Mouse (Mus musculus): Measurements from ENCODE around the gene Hcrtr2.
A peak's percentile ranks its signal among the peaks of the same experiment; 100 is the strongest.

Gene Hcrtr2

DNA sequence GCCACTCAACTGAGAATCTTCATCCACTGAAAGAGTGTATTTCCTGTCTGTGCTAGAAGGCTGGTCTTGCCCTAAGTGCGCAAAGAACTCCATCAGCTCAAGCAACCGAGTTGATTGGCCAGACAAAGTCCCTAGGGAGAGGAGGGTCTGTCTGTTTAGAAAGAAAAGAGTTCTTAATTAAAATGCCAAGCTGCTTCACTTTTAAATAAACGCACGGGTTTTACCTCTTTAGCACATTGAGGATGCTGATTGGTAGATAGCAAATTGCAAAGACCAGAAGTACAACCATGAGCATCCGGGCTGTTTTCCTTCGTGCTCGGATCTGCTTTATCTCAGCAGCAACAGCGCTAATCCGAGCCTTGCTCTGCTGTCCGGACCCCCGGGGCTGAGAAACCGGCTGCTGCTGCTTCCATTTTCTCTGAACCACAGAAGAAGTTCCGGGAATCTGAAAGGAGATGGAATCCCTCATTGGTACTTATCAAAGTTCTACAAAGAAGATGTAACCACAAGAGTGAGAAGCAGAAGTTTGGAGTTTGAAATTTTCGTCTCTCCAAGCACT is 87.6 kb downstream of the Hcrtr2 start:
- DNase-seq (ENCODE audit: low spot score) = peak; percentile 71

DNA sequence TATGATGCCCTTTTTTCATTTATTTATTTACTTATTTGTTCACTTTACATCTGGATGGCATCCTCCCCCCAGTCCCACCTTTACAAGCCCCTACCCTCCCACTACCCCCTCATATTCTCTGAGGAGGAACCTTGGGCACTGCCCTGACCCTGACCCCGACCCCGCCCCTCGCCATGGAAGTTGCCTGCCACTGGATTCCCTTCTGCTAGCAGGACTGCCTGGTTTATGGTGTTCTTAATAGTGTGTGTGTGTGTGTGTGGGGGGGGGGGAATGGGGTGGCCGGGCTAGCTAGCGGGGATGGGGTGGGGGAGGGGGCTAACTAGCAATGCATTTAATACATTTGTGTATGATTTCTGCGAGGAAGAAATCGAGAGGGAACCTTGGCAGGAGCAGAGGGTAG is 88.8 kb downstream of the Hcrtr2 start:
- DNase-seq (ENCODE audit: low spot score) = peak; percentile 24

DNA sequence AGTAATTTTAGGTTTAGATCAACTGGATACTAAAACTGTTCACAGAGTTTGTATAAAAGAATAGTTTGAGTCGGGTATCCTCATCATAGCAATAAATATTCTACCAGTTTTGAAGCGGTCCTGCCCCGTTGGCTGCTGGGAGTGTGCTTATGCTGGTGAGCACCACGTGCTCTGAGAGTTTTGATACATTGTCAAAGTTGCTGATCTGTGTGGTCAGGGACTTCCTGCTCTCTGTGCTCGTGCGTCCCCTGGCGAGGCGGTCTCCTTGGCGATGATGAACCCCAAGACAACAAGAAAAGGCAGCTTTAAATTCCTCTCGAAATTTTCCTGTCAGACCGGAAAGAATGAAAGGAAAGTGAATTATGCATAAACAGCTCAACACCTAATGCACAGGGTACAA is 93.3 kb downstream of the Hcrtr2 start:
- no peak for DNase-seq (ENCODE audit: low spot score)

GRCm38 (mm10) chr9:76217178-76217975 is 106.3 kb downstream of the Hcrtr2 start:
- DNase-seq (ENCODE audit: low spot score) = no peak

DNA sequence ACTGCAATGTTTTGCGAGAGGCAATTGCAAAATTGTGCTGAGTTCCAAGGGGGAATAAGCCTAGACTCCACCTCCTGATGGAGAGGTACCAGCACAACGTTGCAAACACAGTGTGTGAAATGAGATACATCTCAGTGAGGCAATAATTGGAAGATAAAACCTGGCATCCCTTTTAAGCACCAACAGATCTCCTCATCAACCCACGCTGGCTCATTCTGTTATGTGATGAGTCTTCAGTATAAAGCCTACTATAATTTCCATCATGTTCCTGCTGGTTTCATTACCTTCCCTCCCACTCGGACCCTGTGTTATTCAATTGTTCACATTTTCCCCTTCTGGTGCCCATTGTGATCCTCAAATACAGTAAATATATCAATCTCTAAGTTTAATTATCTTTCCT is 109.0 kb downstream of the Hcrtr2 start:
- no peak for DNase-seq (ENCODE audit: low spot score)

DNA sequence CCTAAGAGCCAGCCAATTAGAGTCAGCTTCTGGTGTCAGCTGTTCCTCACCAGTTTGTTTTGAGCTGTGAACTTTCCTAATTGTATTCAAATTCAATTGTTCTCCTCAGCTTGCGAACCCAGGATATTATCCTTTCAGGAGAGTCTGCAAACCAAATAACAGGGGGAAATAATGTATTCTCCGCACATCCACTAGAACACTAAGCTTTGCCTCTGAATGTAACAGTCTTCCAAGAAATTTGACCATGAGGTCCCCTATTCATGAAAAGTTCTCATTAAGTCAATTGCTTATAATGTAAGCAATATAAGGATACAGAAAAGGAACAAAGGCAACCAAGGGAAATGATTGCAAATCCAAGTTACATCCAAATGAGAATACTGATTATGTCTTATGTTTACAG is 110.1 kb downstream of the Hcrtr2 start, which contains the start of gene Gfral:
TSS of gene Gfral (minus strand) at position 101 of the 400 bp plus-strand sequence.
- no peak for DNase-seq (ENCODE audit: low spot score)

GRCm38 (mm10) chr9:76196917-76197316 is 126.7 kb downstream of the Hcrtr2 start:
- DNase-seq (ENCODE audit: low spot score) = no peak

DNA sequence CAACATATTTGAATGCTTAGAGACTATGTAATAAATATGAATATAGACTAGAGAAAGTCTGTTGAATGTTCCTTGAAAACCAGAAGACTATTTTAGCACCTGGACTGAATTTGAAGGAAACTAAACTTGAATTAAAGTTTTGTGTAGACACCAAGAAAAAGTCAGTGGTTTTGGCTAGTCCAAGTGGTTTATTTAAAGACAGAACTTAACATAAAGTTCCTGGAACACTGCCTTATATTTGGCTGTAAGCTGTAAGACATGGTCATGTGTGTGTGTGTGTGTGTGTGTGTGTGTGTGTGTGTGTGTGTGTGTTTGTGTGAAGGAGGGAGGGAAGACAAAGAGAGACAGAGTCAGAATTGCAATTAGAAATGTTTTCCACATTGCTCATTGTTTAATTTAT is 144.4 kb downstream of the Hcrtr2 start:
- DNase-seq (ENCODE audit: low spot score) = no peak

Measured in yolk sac, embryonic 10.5 days (tissue).